Mouse (Mus musculus): ENCODE measurements around the gene Osbpl8. TPM values are rescaled to one million over a fixed set of nuclear protein-coding genes. Genes with fewer than 3 reads are reported as not detected.
A peak's percentile ranks its signal among the peaks of the same experiment; 100 is the strongest.

Gene Osbpl8
- 35.3 and 37.0 TPM in 2 replicates for polyA plus RNA-seq (2016; fragmentation: Nextera tagmentation; extraction: Ambion mirVana)

- under 1% methylated on average over 80 of the region's 84 CpGs for WGBS
- no peaks in the 10 kb centered on the region for H3K9me3 ChIP-seq (replicated peaks)
- H3K4me2 ChIP-seq, result peak within 1 kb of the TSS; percentile 71
- peak within 1 kb of the TSS; percentile 96 for H3K9ac ChIP-seq
- peak within 1 kb of the TSS; percentile 95 for H3K27ac ChIP-seq (ENCODE audit: poor library complexity, severe bottlenecking)
- H3K4me3 ChIP-seq, result peak within 1 kb of the TSS; percentile 86
- peak; percentile 97 for ATAC-seq (ENCODE audit: insufficient number of reproducible peaks, low FRiP score)
- H3K36me3 ChIP-seq, result no peaks in the 10 kb centered on the region
- peaks cover 27% of the 10 kb centered on the region for H3K4me1 ChIP-seq (replicated peaks)
- H3K27me3 ChIP-seq (replicated peaks), result no peaks in the 10 kb centered on the region
These were observed at the start of gene Osbpl8 for GRCm38 (mm10) chr10:111164304-111165218. Osbpl8 (plus strand) TSS chr10:111164752.

- Histone ChIP-seq H3K9me3 (replicated peaks) (no peaks in the 10 kb centered on the region), H3K4me3 (no peak overlapping the region), H3K4me1 (replicated peaks) (peaks cover 6% of the 10 kb centered on the region; the same call in 1 of the 2 replicates), H3K4me2 (no peak overlapping the region), H3K36me3 (no peaks in the 10 kb centered on the region), H3K27me3 (replicated peaks) (no peaks in the 10 kb centered on the region), H3K9ac (no peak overlapping the region), H3K27ac (ENCODE audit: poor library complexity, severe bottlenecking) (no peak overlapping the region)
- no peak for ATAC-seq (ENCODE audit: insufficient number of reproducible peaks, low FRiP score)
- 70% methylated on average over 7 of the region's 7 CpGs for WGBS
These were observed 47.2 kb upstream of the Osbpl8 start for GRCm38 (mm10) chr10:111117198-111117845.

DNA sequence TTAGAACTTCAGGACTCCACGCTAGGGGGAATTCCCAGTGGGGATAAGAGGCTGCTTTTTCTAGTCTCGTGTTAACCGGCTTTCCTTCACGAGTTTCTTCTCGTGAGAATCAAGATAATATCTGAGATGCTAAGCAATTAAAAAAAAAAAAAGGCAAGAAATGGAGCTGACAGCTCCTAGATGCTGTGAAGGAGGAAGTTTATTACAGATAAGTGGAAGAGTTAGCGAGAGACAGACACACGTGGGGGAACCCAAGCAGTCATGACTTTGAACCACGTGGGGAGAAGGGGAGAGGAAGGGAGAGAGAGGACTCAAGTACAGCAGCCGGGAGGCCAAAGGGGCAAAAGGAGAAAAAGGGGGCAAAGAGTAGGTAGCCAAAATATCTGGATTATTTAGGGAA is 46.3 kb upstream of the Osbpl8 start:
- H3K4me2 ChIP-seq, result no peak overlapping the region
- H3K27me3 ChIP-seq (replicated peaks), result no peaks in the 10 kb centered on the region
- H3K9me3 ChIP-seq (replicated peaks), result no peaks in the 10 kb centered on the region
- no peak overlapping the region for H3K9ac ChIP-seq
- peaks cover 6% of the 10 kb centered on the region; the same call in 1 of the 2 replicates for H3K4me1 ChIP-seq (replicated peaks)
- no peak overlapping the region for H3K4me3 ChIP-seq
- WGBS, result 71% methylated on average over 9 of the region's 9 CpGs
- H3K36me3 ChIP-seq, result no peaks in the 10 kb centered on the region
- ATAC-seq (ENCODE audit: insufficient number of reproducible peaks, low FRiP score), result no peak
- no peak overlapping the region for H3K27ac ChIP-seq (ENCODE audit: poor library complexity, severe bottlenecking)

- Histone ChIP-seq H3K27me3 (replicated peaks) (no peaks in the 10 kb centered on the region), H3K27ac (ENCODE audit: poor library complexity, severe bottlenecking) (no peak overlapping the region), H3K4me1 (replicated peaks) (peaks cover 6% of the 10 kb centered on the region; the same call in 1 of the 2 replicates), H3K4me2 (no peak overlapping the region), H3K4me3 (no peak overlapping the region), H3K9me3 (replicated peaks) (no peaks in the 10 kb centered on the region), H3K36me3 (no peaks in the 10 kb centered on the region), H3K9ac (no peak overlapping the region)
- ATAC-seq (ENCODE audit: insufficient number of reproducible peaks, low FRiP score), result no peak
- WGBS, result 56% methylated on average over 3 of the region's 3 CpGs
These were observed 45.4 kb upstream of the Osbpl8 start for GRCm38 (mm10) chr10:111118991-111119650.

DNA sequence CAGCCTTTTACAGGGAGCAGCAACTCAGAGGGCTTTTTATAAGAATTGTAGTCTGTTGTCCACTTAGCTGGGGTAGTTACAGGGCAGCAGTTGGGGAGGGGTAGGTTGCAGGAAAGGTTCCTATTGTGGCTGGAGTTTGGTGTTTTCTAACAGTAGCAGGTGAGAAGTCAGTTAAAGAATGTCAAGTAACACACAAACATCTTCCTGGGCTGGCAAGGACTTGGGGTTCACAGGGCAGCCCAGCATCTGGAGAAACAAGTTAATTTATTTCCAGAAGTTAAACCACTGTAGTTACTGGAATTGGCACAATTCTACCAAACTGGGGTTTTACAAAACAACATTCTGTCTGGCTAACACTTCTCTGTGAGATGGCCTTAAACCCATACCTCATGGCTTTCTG is 44.8 kb upstream of the Osbpl8 start:
- no peak overlapping the region for H3K27ac ChIP-seq (ENCODE audit: poor library complexity, severe bottlenecking)
- H3K27me3 ChIP-seq (replicated peaks), result no peaks in the 10 kb centered on the region
- ATAC-seq (ENCODE audit: insufficient number of reproducible peaks, low FRiP score), result no peak
- no peak overlapping the region for H3K4me2 ChIP-seq
- H3K9me3 ChIP-seq (replicated peaks), result no peaks in the 10 kb centered on the region
- H3K4me3 ChIP-seq, result no peak overlapping the region
- H3K36me3 ChIP-seq, result no peaks in the 10 kb centered on the region
- H3K9ac ChIP-seq, result no peak overlapping the region
- peaks cover 10% of the 10 kb centered on the region; the same call in 1 of the 2 replicates for H3K4me1 ChIP-seq (replicated peaks)

GRCm38 (mm10) chr10:111122864-111123398 is 41.6 kb upstream of the Osbpl8 start:
- Histone ChIP-seq H3K4me2 (no peak overlapping the region), H3K9me3 (replicated peaks) (no peaks in the 10 kb centered on the region)
- WGBS, result 68% methylated on average over 10 of the region's 10 CpGs

GRCm38 (mm10) chr10:111124175-111124574 is 40.4 kb upstream of the Osbpl8 start:
- Histone ChIP-seq H3K9ac (no peak overlapping the region), H3K27me3 (replicated peaks) (no peaks in the 10 kb centered on the region), H3K4me2 (no peak overlapping the region), H3K9me3 (replicated peaks) (no peaks in the 10 kb centered on the region), H3K36me3 (no peaks in the 10 kb centered on the region), H3K27ac (ENCODE audit: poor library complexity, severe bottlenecking) (no peak overlapping the region), H3K4me1 (replicated peaks) (peaks cover 14% of the 10 kb centered on the region; the same call in 1 of the 2 replicates), H3K4me3 (no peak overlapping the region)
- 88% methylated on average over 7 of the region's 7 CpGs for WGBS
- ATAC-seq (ENCODE audit: insufficient number of reproducible peaks, low FRiP score), result no peak

More at GRCm38 (mm10) chr10:111122864-111123398, 41.6 kb upstream of the Osbpl8 start:
- peaks cover 14% of the 10 kb centered on the region; the same call in 1 of the 2 replicates for H3K4me1 ChIP-seq (replicated peaks)
- H3K27me3 ChIP-seq (replicated peaks), result no peaks in the 10 kb centered on the region
- no peak overlapping the region for H3K9ac ChIP-seq
- no peaks in the 10 kb centered on the region for H3K36me3 ChIP-seq
- ATAC-seq (ENCODE audit: insufficient number of reproducible peaks, low FRiP score), result no peak
- H3K4me3 ChIP-seq, result no peak overlapping the region
- H3K27ac ChIP-seq (ENCODE audit: poor library complexity, severe bottlenecking), result no peak overlapping the region

DNA sequence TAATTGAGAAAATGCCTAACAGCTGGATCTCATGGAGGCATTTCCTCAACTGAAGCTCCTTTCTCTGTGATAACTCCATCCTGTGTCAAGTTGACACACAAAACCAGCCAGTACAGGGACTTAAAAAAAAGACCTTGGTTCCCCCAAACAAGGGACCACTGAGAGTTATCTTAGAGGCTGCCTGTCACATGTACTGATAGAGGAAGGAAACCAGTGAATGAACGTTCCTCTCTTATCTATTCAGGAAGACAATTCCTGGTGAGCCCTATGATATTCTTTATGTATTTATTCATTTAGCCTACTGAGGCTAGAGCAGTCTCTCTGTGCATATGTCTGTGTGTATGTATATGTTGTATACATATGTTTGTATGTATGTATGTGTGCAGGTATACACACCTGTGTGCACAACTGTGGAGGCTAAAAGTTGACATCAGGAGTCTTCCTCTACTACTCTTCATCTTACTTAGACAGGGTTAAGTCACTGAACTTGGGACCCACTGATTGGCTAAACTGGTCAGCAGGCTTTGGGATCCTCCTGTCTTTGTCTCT is 39.7 kb upstream of the Osbpl8 start:
- no peak overlapping the region for H3K9ac ChIP-seq
- H3K27me3 ChIP-seq (replicated peaks), result no peaks in the 10 kb centered on the region
- ATAC-seq (ENCODE audit: insufficient number of reproducible peaks, low FRiP score), result no peak
- no peak overlapping the region for H3K4me3 ChIP-seq
- no peak overlapping the region for H3K4me2 ChIP-seq
- H3K27ac ChIP-seq (ENCODE audit: poor library complexity, severe bottlenecking), result no peak overlapping the region
- H3K36me3 ChIP-seq, result no peaks in the 10 kb centered on the region
- H3K9me3 ChIP-seq (replicated peaks), result no peaks in the 10 kb centered on the region
- H3K4me1 ChIP-seq (replicated peaks), result 0 out of 2 replicates have a peak, but pooled peaks cover 9% of the 10 kb centered on the region
- WGBS, result 6% methylated on average over 1 of the region's 1 CpGs

GRCm38 (mm10) chr10:111127388-111127787 is 37.2 kb upstream of the Osbpl8 start:
- Histone ChIP-seq H3K4me3 (no peak overlapping the region), H3K27me3 (replicated peaks) (no peaks in the 10 kb centered on the region), H3K4me2 (no peak overlapping the region), H3K27ac (ENCODE audit: poor library complexity, severe bottlenecking) (no peak overlapping the region), H3K4me1 (replicated peaks) (0 out of 2 replicates have a peak, but pooled peaks cover 9% of the 10 kb centered on the region), H3K36me3 (no peaks in the 10 kb centered on the region), H3K9ac (no peak overlapping the region), H3K9me3 (replicated peaks) (no peaks in the 10 kb centered on the region)
- no peak for ATAC-seq (ENCODE audit: insufficient number of reproducible peaks, low FRiP score)
- WGBS, result 84% methylated on average over 10 of the region's 10 CpGs

DNA sequence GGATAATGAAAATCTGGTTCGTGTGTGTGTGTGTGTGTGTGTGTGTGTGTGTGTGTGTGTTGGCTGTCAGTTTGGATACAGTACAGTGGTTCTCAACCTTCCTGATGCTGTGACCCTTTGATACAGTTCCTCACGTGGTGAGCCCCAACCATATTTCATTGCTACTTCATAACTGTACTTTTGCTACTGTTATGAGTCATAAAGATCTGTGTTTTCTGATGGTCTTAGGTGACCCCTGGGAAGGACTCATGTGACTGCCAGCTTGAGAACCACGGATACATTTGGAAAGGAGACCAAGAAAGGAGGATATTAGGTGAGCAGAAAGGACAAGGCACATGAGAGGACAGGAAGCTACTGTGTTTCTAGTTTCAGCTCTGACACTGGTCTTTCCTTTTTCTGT is 36.1 kb upstream of the Osbpl8 start:
- Histone ChIP-seq H3K36me3 (no peaks in the 10 kb centered on the region), H3K4me3 (no peak overlapping the region), H3K27me3 (replicated peaks) (no peaks in the 10 kb centered on the region), H3K9me3 (replicated peaks) (no peaks in the 10 kb centered on the region), H3K4me1 (replicated peaks) (0 out of 2 replicates have a peak, but pooled peaks cover 9% of the 10 kb centered on the region), H3K27ac (ENCODE audit: poor library complexity, severe bottlenecking) (no peak overlapping the region), H3K9ac (no peak overlapping the region), H3K4me2 (no peak overlapping the region)
- ATAC-seq (ENCODE audit: insufficient number of reproducible peaks, low FRiP score), result no peak
- 66% methylated on average over 3 of the region's 3 CpGs for WGBS

Measured in heart, embryonic 12.5 days (tissue).